Mouse (Mus musculus) forebrain, embryonic 14.5 days (tissue): ENCODE data around the gene Dnm3. TPM values are rescaled to one million over a fixed set of nuclear protein-coding genes. Genes with fewer than 3 reads are reported as not detected.
A peak's percentile ranks its signal among the peaks of the same experiment; 100 is the strongest.

Experiments
- ATAC-seq: fragments of 200-750 bp; cut with Nextera tagmentation; 2 replicates; pipeline ENCODE4 v1.8.0; 2017; ENCODE audit warnings: mild to moderate bottlenecking, moderate library complexity
- DNase-seq: peaks from one replicate; pipeline ENCODE4 v3.0.0-alpha.2; 2015; ENCODE audit warnings: low spot score
- H3K27ac ChIP-seq: fragments of 300-500 bp; sonication (generic); 2 replicates; pipeline ENCODE4 v1.5.1; 2014; ENCODE audit warnings: low read depth, mild to moderate bottlenecking, control low read depth, low read length, moderate library complexity
- H3K27me3 ChIP-seq: fragments of 300-500 bp; sonication (generic); replicated peaks from 2 replicates; pipeline ENCODE4 v1.6.1; 2014; ENCODE audit warnings: low read length, control low read depth, mixed read lengths; ENCODE audit not compliant: control insufficient read depth, insufficient read depth
- H3K36me3 ChIP-seq: fragments of 300-500 bp; sonication (generic); 2 replicates; pipeline ENCODE4 v1.6.1; 2014; ENCODE audit warnings: low read length, control low read depth; ENCODE audit not compliant: control insufficient read depth, insufficient read depth
- H3K4me1 ChIP-seq: fragments of 300-500 bp; sonication (generic); 2 replicates; pipeline ENCODE4 v1.6.1; 2014; ENCODE audit warnings: antibody characterized with exemption, low read length, control low read depth; ENCODE audit not compliant: control insufficient read depth, insufficient read depth
- H3K4me2 ChIP-seq: fragments of 300-500 bp; sonication (generic); 2 replicates; pipeline ENCODE4 v1.6.1; 2014; ENCODE audit warnings: mild to moderate bottlenecking, control low read depth, low read length
- H3K4me3 ChIP-seq: fragments of 300-500 bp; sonication (generic); 2 replicates; pipeline ENCODE4 v1.5.1; 2014; ENCODE audit warnings: low read depth, low read length, control low read depth
- H3K9ac ChIP-seq: fragments of 300-500 bp; sonication (generic); 2 replicates; pipeline ENCODE4 v1.6.1; 2014; ENCODE audit warnings: mild to moderate bottlenecking, low read length, control low read depth, moderate library complexity
- H3K9me3 ChIP-seq: fragments of 300-500 bp; sonication (generic); replicated peaks from 2 replicates; pipeline ENCODE4 v1.6.1; 2016; ENCODE audit warnings: low read length, control low read depth, mixed read lengths; ENCODE audit not compliant: control insufficient read depth
- WGBS: fragments of 180-500 bp; shearing (Covaris S2); extraction: QIAGEN DNeasy Blood & Tissue Kit; methylation state at CpG from one replicate; pipeline ENCODE4 v1.1.7; 2014; 5-methylcytosine and 5-hydroxymethylcytosine counted together
- polyA plus RNA-seq: library from polyadenylated mRNA; unstranded; fragments of >200 nt; fragmentation: Nextera tagmentation; extraction: Ambion mirVana; gene quantifications from 2 replicates; pipeline ENCODE4 v1.2.1, GENCODE M21; 2014

Dnm3 gene
- polyA plus RNA-seq, 1 experiment from 2014 or later, result 20.6 TPM

GRCm38 (mm10) chr1:162126856-162127792 lies 350.7 kb downstream of the Dnm3 start:
- DNase-seq, result no peak
- no peak overlapping the region for H3K27ac ChIP-seq
- no peak for ATAC-seq
- no peak overlapping the region for H3K4me3 ChIP-seq
- H3K36me3 ChIP-seq, result no peaks in the 10 kb centered on the region
- no peaks in the 10 kb centered on the region for H3K4me1 ChIP-seq
- no peaks in the 10 kb centered on the region for H3K9me3 ChIP-seq
- H3K4me2 ChIP-seq, result no peak overlapping the region
- no peak overlapping the region for H3K9ac ChIP-seq
- no peaks in the 10 kb centered on the region for H3K27me3 ChIP-seq
- 87% methylated on average over 8 of the region's 8 CpGs for WGBS

GRCm38 (mm10) chr1:162124396-162124795 lies 353.4 kb downstream of the Dnm3 start:
- Histone ChIP-seq H3K4me2 (no peak overlapping the region), H3K9me3 (no peaks in the 10 kb centered on the region), H3K36me3 (no peaks in the 10 kb centered on the region), H3K27me3 (no peaks in the 10 kb centered on the region), H3K9ac (no peak overlapping the region), H3K27ac (no peak overlapping the region), H3K4me1 (no peaks in the 10 kb centered on the region), H3K4me3 (no peak overlapping the region)
- 68% methylated on average over 3 of the region's 3 CpGs for WGBS
- DNase-seq (no peak), ATAC-seq (no peak)

GRCm38 (mm10) chr1:162121441-162122200 lies 356.2 kb downstream of the Dnm3 start:
- Histone ChIP-seq H3K4me3 (no peak overlapping the region), H3K9me3 (no peaks in the 10 kb centered on the region), H3K27me3 (no peaks in the 10 kb centered on the region), H3K36me3 (no peaks in the 10 kb centered on the region), H3K4me2 (no peak overlapping the region), H3K4me1 (no peaks in the 10 kb centered on the region), H3K9ac (no peak overlapping the region), H3K27ac (no peak overlapping the region)
- ATAC-seq, result peak; percentile 55
- no peak for DNase-seq
- 38% methylated on average over 7 of the region's 7 CpGs for WGBS

DNA sequence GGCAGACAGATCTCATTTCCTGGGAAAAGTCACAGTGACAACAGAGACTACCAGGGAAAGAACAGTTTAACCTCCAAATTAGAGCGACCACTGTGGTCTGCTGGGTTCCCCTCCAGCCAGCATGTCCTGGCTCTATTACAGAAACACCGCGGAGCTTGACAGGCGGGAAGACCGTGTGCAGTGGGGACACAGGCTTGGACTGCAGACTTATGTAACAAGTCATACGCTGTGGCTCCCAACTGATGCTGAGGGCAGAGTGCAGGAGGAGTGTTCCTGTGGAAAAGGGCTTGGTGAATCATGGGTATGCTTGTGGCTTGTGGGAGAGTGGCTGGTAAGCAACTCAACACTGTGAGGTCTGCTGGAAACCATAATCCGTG lies 368.4 kb downstream of the Dnm3 start:
- Histone ChIP-seq H3K27ac (no peak overlapping the region), H3K27me3 (no peaks in the 10 kb centered on the region), H3K4me1 (0 out of 2 replicates have a peak, but pooled peaks cover 4% of the 10 kb centered on the region), H3K4me3 (no peak overlapping the region), H3K4me2 (no peak overlapping the region), H3K9ac (no peak overlapping the region), H3K36me3 (no peaks in the 10 kb centered on the region), H3K9me3 (no peaks in the 10 kb centered on the region)
- 78% methylated on average over 7 of the region's 7 CpGs for WGBS
- 0 out of 2 replicates have a peak, but pooled peaks have one; percentile 54 for ATAC-seq
- DNase-seq, result no peak

- Histone ChIP-seq H3K4me2 (no peak overlapping the region), H3K27ac (no peak overlapping the region), H3K36me3 (no peaks in the 10 kb centered on the region), H3K27me3 (no peaks in the 10 kb centered on the region), H3K4me1 (0 out of 2 replicates have a peak, but pooled peaks cover 4% of the 10 kb centered on the region), H3K9ac (no peak overlapping the region), H3K4me3 (no peak overlapping the region), H3K9me3 (no peaks in the 10 kb centered on the region)
- ATAC-seq (0 out of 2 replicates have a peak, but pooled peaks have one; percentile 42), DNase-seq (peak; percentile 8)
- WGBS, result 48% methylated on average over 6 of the region's 6 CpGs
These were observed 369.0 kb downstream of the Dnm3 start for GRCm38 (mm10) chr1:162108726-162109436.

GRCm38 (mm10) chr1:162108181-162108671 lies 369.6 kb downstream of the Dnm3 start:
- WGBS, result 50% methylated on average over 7 of the region's 7 CpGs
- no peaks in the 10 kb centered on the region for H3K9me3 ChIP-seq
- H3K4me1 ChIP-seq, result 0 out of 2 replicates have a peak, but pooled peaks cover 4% of the 10 kb centered on the region
- H3K4me3 ChIP-seq, result no peak overlapping the region
- H3K36me3 ChIP-seq, result no peaks in the 10 kb centered on the region
- ATAC-seq (no peak), DNase-seq (no peak)
- H3K27ac ChIP-seq, result no peak overlapping the region
- H3K9ac ChIP-seq, result no peak overlapping the region
- H3K4me2 ChIP-seq, result no peak overlapping the region
- no peaks in the 10 kb centered on the region for H3K27me3 ChIP-seq

GRCm38 (mm10) chr1:162107011-162107606 lies 370.7 kb downstream of the Dnm3 start:
- WGBS, result 89% methylated on average over 4 of the region's 4 CpGs
- Histone ChIP-seq H3K4me1 (0 out of 2 replicates have a peak, but pooled peaks cover 4% of the 10 kb centered on the region), H3K27ac (no peak overlapping the region), H3K9me3 (no peaks in the 10 kb centered on the region), H3K9ac (no peak overlapping the region), H3K36me3 (no peaks in the 10 kb centered on the region), H3K4me2 (no peak overlapping the region), H3K27me3 (no peaks in the 10 kb centered on the region), H3K4me3 (no peak overlapping the region)
- DNase-seq (no peak), ATAC-seq (no peak)
